ENCODE assay signal across 8 mouse cellular contexts in the genomic region with DNA sequence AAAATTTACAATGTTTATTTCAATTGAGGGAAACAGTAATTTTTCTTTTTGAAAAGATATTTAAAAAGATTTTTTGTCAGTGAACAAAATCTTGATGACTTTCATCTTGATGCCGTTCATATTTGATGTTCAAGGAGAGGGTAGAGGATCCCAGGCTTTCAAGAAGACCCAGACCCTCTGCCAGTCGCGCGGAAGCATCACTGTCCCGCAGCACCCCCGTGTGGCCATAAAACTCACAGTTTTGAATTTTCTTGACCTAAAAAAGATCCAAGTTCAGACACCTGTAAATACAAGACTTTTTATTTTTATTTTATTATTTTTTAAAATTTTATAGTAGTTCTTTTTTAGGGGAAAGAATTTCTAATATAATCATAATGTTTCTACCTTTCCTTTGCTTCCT.
A peak's percentile ranks its signal among the peaks of the same experiment; 100 is the strongest.
DNase-seq lines count a peak whose midpoint lies in the region; ATAC-seq and TF ChIP-seq lines count a peak whose summit lies in the region.

No protein-coding gene starts in this region.

- no peak overlapping the region for H3K27ac ChIP-seq in heart, postnatal 0 days (ENCODE audit: low read depth)
- no peak overlapping the region for H3K27ac ChIP-seq in heart, embryonic 11.5 days (ENCODE audit: low read depth, low read length)
- H3K27ac ChIP-seq in embryonic fibroblast, embryonic 13.5 days (ENCODE audit: insufficient read depth, low read length): no peak overlapping the region
- H3K27ac ChIP-seq in limb, embryonic 14.5 days (replicated peaks; ENCODE audit: low read depth, low read length): no peak overlapping the region

- peak; percentile 41 for TF ChIP-seq CTCF in heart, postnatal 0 days (IDR thresholded peaks at IDR 0.05; ENCODE audit: low read depth)
- peak; percentile 41 for TF ChIP-seq CTCF in embryonic fibroblast, embryonic 13.5 days (IDR thresholded peaks at IDR 0.05; ENCODE audit: borderline replicate concordance, insufficient read depth, low read length)

- H3K9me3 ChIP-seq in heart, postnatal 0 days (replicated peaks; ENCODE audit: control insufficient read depth, low read length): no peaks in the 10 kb centered on the region
- no peaks in the 10 kb centered on the region for H3K9me3 ChIP-seq in heart, embryonic 11.5 days (replicated peaks; ENCODE audit: control insufficient read depth, low read length)
- no peaks in the 10 kb centered on the region for H3K9me3 ChIP-seq in limb, embryonic 14.5 days (ENCODE audit: control insufficient read depth, low read length)

- H3K4me2 ChIP-seq in heart, postnatal 0 days (ENCODE audit: low read depth, low read length): no peak overlapping the region
- H3K4me2 ChIP-seq in heart, embryonic 11.5 days: no peak overlapping the region
- H3K4me2 ChIP-seq in limb, embryonic 14.5 days (replicated peaks; ENCODE audit: low read depth, low read length, severe bottlenecking): no peak overlapping the region

- peak; percentile 6 for DNase-seq in heart, postnatal 0 days (ENCODE audit: low spot score)
- peak; percentile 17 for DNase-seq in thymus, postnatal 4 days
- DNase-seq in thymus, postnatal 36 days: no peak
- DNase-seq in limb, embryonic 14.5 days (ENCODE audit: low spot score): peak; percentile 48
- peak; percentile 53 for DNase-seq in right cerebral cortex, postnatal 14 days

- H3K36me3 ChIP-seq in heart, postnatal 0 days (replicated peaks; ENCODE audit: control insufficient read depth, insufficient read depth, low read length): no peaks in the 10 kb centered on the region
- no peaks in the 10 kb centered on the region for H3K36me3 ChIP-seq in heart, embryonic 11.5 days (ENCODE audit: control insufficient read depth, insufficient read depth, low read length)
- no peaks in the 10 kb centered on the region for H3K36me3 ChIP-seq in limb, embryonic 14.5 days (ENCODE audit: control insufficient read depth, insufficient read depth, low read length)

- H3K27me3 ChIP-seq in heart, postnatal 0 days (ENCODE audit: control insufficient read depth, insufficient read depth, low read length): no peaks in the 10 kb centered on the region
- H3K27me3 ChIP-seq in heart, embryonic 11.5 days (ENCODE audit: control insufficient read depth, insufficient read depth, low read length): no peaks in the 10 kb centered on the region
- H3K27me3 ChIP-seq in limb, embryonic 14.5 days (ENCODE audit: control insufficient read depth, insufficient read depth, low read length): no peaks in the 10 kb centered on the region

- no peak for TF ChIP-seq EP300 in heart, postnatal 0 days (IDR thresholded peaks at IDR 0.05; ENCODE audit: low read depth)

- H3K4me3 ChIP-seq in heart, postnatal 0 days (ENCODE audit: low read depth, low read length): no peak overlapping the region
- H3K4me3 ChIP-seq in heart, embryonic 11.5 days (ENCODE audit: low read depth, low read length): no peak overlapping the region
- H3K4me3 ChIP-seq in embryonic fibroblast, embryonic 13.5 days (ENCODE audit: insufficient read depth, low read length): no peak overlapping the region
- no peak overlapping the region for H3K4me3 ChIP-seq in limb, embryonic 14.5 days (replicated peaks; ENCODE audit: low read length)

- H3K9ac ChIP-seq in heart, postnatal 0 days (replicated peaks; ENCODE audit: low read depth, low read length): no peak overlapping the region
- H3K9ac ChIP-seq in heart, embryonic 11.5 days (ENCODE audit: low read depth, low read length): no peak overlapping the region
- H3K9ac ChIP-seq in limb, embryonic 14.5 days (ENCODE audit: low read depth, low read length, severe bottlenecking): no peak overlapping the region

- no peaks in the 10 kb centered on the region for H3K4me1 ChIP-seq in heart, postnatal 0 days (ENCODE audit: control insufficient read depth, insufficient read depth)
- H3K4me1 ChIP-seq in heart, embryonic 11.5 days (ENCODE audit: control insufficient read depth, insufficient read depth, low read length): no peaks in the 10 kb centered on the region
- no peaks in the 10 kb centered on the region for H3K4me1 ChIP-seq in embryonic fibroblast, embryonic 13.5 days (ENCODE audit: control insufficient read depth, insufficient read depth, low read length)
- no peaks in the 10 kb centered on the region for H3K4me1 ChIP-seq in limb, embryonic 14.5 days (ENCODE audit: control insufficient read depth, insufficient read depth, low read length)

- no peak for ATAC-seq in heart, postnatal 0 days (ENCODE audit: insufficient read depth, low read depth)
- ATAC-seq in heart, embryonic 11.5 days (replicated peaks; ENCODE audit: insufficient number of reproducible peaks, low FRiP score, low TSS enrichment): no peak
- ATAC-seq in limb, embryonic 14.5 days (ENCODE audit: low FRiP score, low read depth): no peak
- no peak for ATAC-seq in megakaryocyte, adult 5-6 weeks (ENCODE audit: poor library complexity, severe bottlenecking)

- TF ChIP-seq POLR2A in embryonic fibroblast, embryonic 13.5 days (IDR thresholded peaks at IDR 0.05; ENCODE audit: low read depth, low read length): no peak
- TF ChIP-seq POLR2A in limb, embryonic 14.5 days (IDR thresholded peaks at IDR 0.05; ENCODE audit: borderline replicate concordance, extremely low read depth, insufficient read depth, insufficient read length): no peak

- WGBS in heart, postnatal 0 days: 11% methylated on average over 6 of the region's 6 CpGs
- WGBS in heart, embryonic 11.5 days (ENCODE audit: insufficient replicate concordance): 9% methylated on average over 6 of the region's 6 CpGs
- WGBS in limb, embryonic 14.5 days: 5% methylated on average over 6 of the region's 6 CpGs

Comparison
In these comparisons a context has a peak if more than half of its experiments do, and no peak if none do; other contexts are left out.
1. DNase-seq: peak in heart, postnatal 0 days (single experiment), thymus, postnatal 4 days (single experiment), limb, embryonic 14.5 days (single experiment) and right cerebral cortex, postnatal 14 days (single experiment); none in thymus, postnatal 36 days (0 of 2).